Mouse (Mus musculus): ENCODE measurements around the gene Mrrf. TPM values are rescaled to one million over a fixed set of nuclear protein-coding genes. Genes with fewer than 3 reads are reported as not detected.

Mrrf gene
- 1.8 and 1.9 TPM in 2 replicates for polyA plus RNA-seq (2012)

- TF ChIP-seq GATA1 (IDR thresholded peaks at IDR 0.05; ENCODE audit: low read length): no peak
Observed at GRCm38 (mm10) chr2:36136300-36136941, at the start of gene Mrrf, which contains the start of gene Rbm18. Gene Mrrf (plus strand): TSS chr2:36136389. Gene Rbm18 (minus strand): TSS chr2:36136773.

- TF ChIP-seq GATA1 (IDR thresholded peaks at IDR 0.05; ENCODE audit: low read length): no peak
Observed at GRCm38 (mm10) chr2:36089190-36089589, 47.0 kb upstream of the Mrrf start.

GRCm38 (mm10) chr2:36090853-36091741 is 45.1 kb upstream of the Mrrf start:
- TF ChIP-seq GATA1 (IDR thresholded peaks at IDR 0.05; ENCODE audit: low read length): no peak

GRCm38 (mm10) chr2:36092748-36093147 is 43.4 kb upstream of the Mrrf start:
- TF ChIP-seq GATA1 (IDR thresholded peaks at IDR 0.05; ENCODE audit: low read length): no peak

GRCm38 (mm10) chr2:36093301-36093700 is 42.9 kb upstream of the Mrrf start:
- TF ChIP-seq GATA1 (IDR thresholded peaks at IDR 0.05; ENCODE audit: low read length): no peak

GRCm38 (mm10) chr2:36093914-36094475 is 42.2 kb upstream of the Mrrf start:
- no peak for TF ChIP-seq GATA1 (IDR thresholded peaks at IDR 0.05; ENCODE audit: low read length)

GRCm38 (mm10) chr2:36097129-36097815 is 38.9 kb upstream of the Mrrf start:
- no peak for TF ChIP-seq GATA1 (IDR thresholded peaks at IDR 0.05; ENCODE audit: low read length)

- TF ChIP-seq GATA1 (IDR thresholded peaks at IDR 0.05; ENCODE audit: low read length): no peak
Observed at GRCm38 (mm10) chr2:36098021-36098420, 38.2 kb upstream of the Mrrf start.

GRCm38 (mm10) chr2:36099739-36100138 is 36.5 kb upstream of the Mrrf start:
- TF ChIP-seq GATA1 (IDR thresholded peaks at IDR 0.05; ENCODE audit: low read length): no peak

GRCm38 (mm10) chr2:36101866-36102558 is 34.2 kb upstream of the Mrrf start:
- no peak for TF ChIP-seq GATA1 (IDR thresholded peaks at IDR 0.05; ENCODE audit: low read length)

- no peak for TF ChIP-seq GATA1 (IDR thresholded peaks at IDR 0.05; ENCODE audit: low read length)
Observed at GRCm38 (mm10) chr2:36102559-36102946, 33.6 kb upstream of the Mrrf start.

GRCm38 (mm10) chr2:36103069-36103554 is 33.1 kb upstream of the Mrrf start:
- no peak for TF ChIP-seq GATA1 (IDR thresholded peaks at IDR 0.05; ENCODE audit: low read length)

- TF ChIP-seq GATA1 (IDR thresholded peaks at IDR 0.05; ENCODE audit: low read length): no peak
Observed at GRCm38 (mm10) chr2:36103555-36104367, 32.4 kb upstream of the Mrrf start.

- TF ChIP-seq GATA1 (IDR thresholded peaks at IDR 0.05; ENCODE audit: low read length): no peak
Observed at GRCm38 (mm10) chr2:36104436-36104955, 31.7 kb upstream of the Mrrf start.

Data from G1E-ER4 (cell line).